Mouse (Mus musculus) CH12.LX (cell line): ENCODE results near the gene Adra2b.

ENCODE experiments used
- CTCF ChIP-seq, 2 experiments: IDR thresholded peaks in 1 of 2; conservative IDR thresholded peaks in 1 of 2; 2 replicates each; pipeline ENCODE4 v1.5.1; 2011 to 2012; ENCODE audit warnings: low read depth in 2 of 2, low read length in 2 of 2, improper control_type of control experiment in 1 of 2, inconsistent platforms in 1 of 2, mild to moderate bottlenecking in 1 of 2, moderate library complexity in 1 of 2
- E2F4 ChIP-seq: IDR thresholded peaks from 2 replicates; pipeline ENCODE4 v1.6.1; 2011; ENCODE audit warnings: low read depth, low read length, improper control_type of control experiment; ENCODE audit not compliant: insufficient replicate concordance
- ELF1 ChIP-seq: IDR thresholded peaks from 2 replicates; pipeline ENCODE4 v1.6.1; 2014; ENCODE audit warnings: low read depth, mild to moderate bottlenecking, inconsistent platforms, low read length, improper control_type of control experiment
- HCFC1 ChIP-seq: IDR thresholded peaks from 2 replicates; pipeline ENCODE4 v1.6.1; 2012; ENCODE audit warnings: low read depth, mild to moderate bottlenecking, inconsistent platforms, low read length, improper control_type of control experiment
- IRF4 ChIP-seq: IDR thresholded peaks from 2 replicates; pipeline ENCODE4 v1.6.1; 2014; ENCODE audit warnings: low read depth, mild to moderate bottlenecking, inconsistent platforms, low read length, improper control_type of control experiment
- KAT2A ChIP-seq: IDR thresholded peaks from 2 replicates; pipeline ENCODE4 v1.6.1; 2012; ENCODE audit warnings: low read length, improper control_type of control experiment, inconsistent platforms; ENCODE audit not compliant: insufficient replicate concordance
- MAZ ChIP-seq: IDR thresholded peaks from 2 replicates; pipeline ENCODE4 v1.6.1; 2012; ENCODE audit warnings: low read depth, mild to moderate bottlenecking, inconsistent platforms, low read length, improper control_type of control experiment, moderate library complexity
- POLR2A ChIP-seq: IDR thresholded peaks from 2 replicates; pipeline ENCODE4 v1.6.1; 2011; ENCODE audit warnings: low read depth, mild to moderate bottlenecking, improper control_type of control experiment, low read length
- TBP ChIP-seq: conservative IDR thresholded peaks from 2 replicates; pipeline ENCODE4 v1.6.1; 2011; ENCODE audit warnings: low read depth, low read length, improper control_type of control experiment
- UBTF ChIP-seq: IDR thresholded peaks from 2 replicates; pipeline ENCODE4 v1.6.1; 2012; ENCODE audit warnings: low read depth, mild to moderate bottlenecking, inconsistent platforms, low read length, improper control_type of control experiment, moderate library complexity

GRCm38 (mm10) chr2:127346334-127346733 is 16.7 kb upstream of the Adra2b start:
- TF ChIP-seq TBP: no peak
- no peak for TF ChIP-seq KAT2A
- TF ChIP-seq CTCF (conservative IDR thresholded peaks at IDR 0.05 in 1 of 2, IDR thresholded peaks at IDR 0.05 in 1 of 2; ENCODE audit: low read depth in 2 of 2, low read length in 2 of 2): peak; percentile 30 to 84; a peak in 3 of 4 replicates
- no peak for TF ChIP-seq UBTF
- no peak for TF ChIP-seq MAZ
- no peak for TF ChIP-seq E2F4
- no peak for TF ChIP-seq ELF1
- no peak for TF ChIP-seq POLR2A
- no peak for TF ChIP-seq HCFC1
- TF ChIP-seq IRF4: no peak
